Mouse (Mus musculus): ENCODE results near the gene Socs3.

Socs3 gene

GRCm38 (mm10) chr11:117995255-117995654, 25.4 kb upstream of the Socs3 start:
- DNase-seq (ENCODE audit: low read depth, low spot score), result no peak

- no peak for DNase-seq (ENCODE audit: low read depth, low spot score)
Measured at GRCm38 (mm10) chr11:117994250-117995057, 24.6 kb upstream of the Socs3 start.

- no peak for DNase-seq (ENCODE audit: low read depth, low spot score)
Measured at GRCm38 (mm10) chr11:117993190-117994175, 23.6 kb upstream of the Socs3 start.

GRCm38 (mm10) chr11:117991502-117992470, 21.9 kb upstream of the Socs3 start:
- DNase-seq (ENCODE audit: low read depth, low spot score), result no peak

- DNase-seq (ENCODE audit: low read depth, low spot score), result no peak
Measured at GRCm38 (mm10) chr11:117989926-117990325, 20.1 kb upstream of the Socs3 start.

GRCm38 (mm10) chr11:117989241-117989640, 19.4 kb upstream of the Socs3 start:
- no peak for DNase-seq (ENCODE audit: low read depth, low spot score)

- no peak for DNase-seq (ENCODE audit: low read depth, low spot score)
Measured at GRCm38 (mm10) chr11:117987968-117988367, 18.1 kb upstream of the Socs3 start.

- no peak for DNase-seq (ENCODE audit: low read depth, low spot score)
Measured at GRCm38 (mm10) chr11:117987032-117987451, 17.2 kb upstream of the Socs3 start.

GRCm38 (mm10) chr11:117986126-117987031, 16.5 kb upstream of the Socs3 start, which contains the start of gene Pgs1:
TSS of gene Pgs1 (plus strand) at chr11:117986292.
- peak; percentile 89 for DNase-seq (ENCODE audit: low read depth, low spot score)

GRCm38 (mm10) chr11:117983770-117984169, 13.9 kb upstream of the Socs3 start:
- no peak for DNase-seq (ENCODE audit: low read depth, low spot score)

- DNase-seq (ENCODE audit: low read depth, low spot score), result no peak
Measured at GRCm38 (mm10) chr11:117982426-117982825, 12.6 kb upstream of the Socs3 start.

- no peak for DNase-seq (ENCODE audit: low read depth, low spot score)
Measured at GRCm38 (mm10) chr11:117979388-117979787, 9.5 kb upstream of the Socs3 start.

- DNase-seq (ENCODE audit: low read depth, low spot score), result no peak
Measured at GRCm38 (mm10) chr11:117977694-117978360, 8.0 kb upstream of the Socs3 start.

- no peak for DNase-seq (ENCODE audit: low read depth, low spot score)
Measured at GRCm38 (mm10) chr11:117976081-117976582, 6.3 kb upstream of the Socs3 start.

- no peak for DNase-seq (ENCODE audit: low read depth, low spot score)
Measured at GRCm38 (mm10) chr11:117975211-117975967, 5.5 kb upstream of the Socs3 start.

- DNase-seq (ENCODE audit: low read depth, low spot score), result no peak
Measured at GRCm38 (mm10) chr11:117974327-117975125, 4.7 kb upstream of the Socs3 start.

- DNase-seq (ENCODE audit: low read depth, low spot score), result no peak
Measured at GRCm38 (mm10) chr11:117973569-117973968, 3.7 kb upstream of the Socs3 start.

All from retina, postnatal 7 days (tissue).